Mouse (Mus musculus): ENCODE measurements around the gene Plcb1.
A peak's percentile ranks its signal among the peaks of the same experiment; 100 is the strongest.
"Not testable (repeated sequence)": the region's sequence is repeated elsewhere in the genome, so short reads cannot be mapped to it uniquely, and the experiment has no call there.

The Plcb1 gene

DNA sequence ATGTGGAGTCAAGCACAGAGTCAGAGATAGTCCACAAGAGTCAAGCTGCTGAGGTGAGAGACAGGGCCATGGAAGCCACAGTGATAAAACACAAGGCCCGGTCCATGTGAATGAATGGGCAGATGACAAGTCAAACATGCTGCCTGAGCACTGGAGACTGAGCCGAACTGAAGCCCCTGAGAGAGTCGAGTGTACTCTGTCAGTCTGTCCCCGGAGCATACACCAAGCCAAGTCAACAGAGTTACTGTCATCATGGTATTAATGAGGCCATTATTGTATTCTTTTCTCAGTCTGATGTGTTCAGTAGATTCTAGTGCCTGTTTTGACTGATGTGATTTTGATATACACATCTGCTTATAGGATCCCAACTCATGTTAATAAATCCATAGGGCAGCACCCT is 521.9 kb downstream of the Plcb1 start:
- DNase-seq (ENCODE audit: low spot score) = no peak

DNA sequence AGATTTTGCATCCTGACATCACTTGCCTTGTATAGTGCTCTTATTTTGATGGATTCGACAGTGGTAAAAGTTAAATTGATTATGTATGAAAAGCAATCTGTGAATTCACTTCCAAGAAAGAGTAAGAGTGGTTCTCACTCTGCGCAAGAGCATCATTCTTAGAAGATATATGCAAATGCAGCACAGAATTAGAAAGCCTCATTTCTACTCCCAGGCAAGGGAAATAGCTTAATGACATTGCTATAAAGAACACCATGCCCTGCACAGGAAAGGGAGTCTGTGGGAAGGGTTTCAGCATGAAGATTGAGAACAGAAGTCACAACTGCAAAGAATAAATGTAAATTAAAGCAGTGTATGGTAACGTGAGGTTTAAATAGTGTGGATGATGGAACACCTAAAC is 530.1 kb downstream of the Plcb1 start:
- DNase-seq (ENCODE audit: low spot score) = no peak

DNA sequence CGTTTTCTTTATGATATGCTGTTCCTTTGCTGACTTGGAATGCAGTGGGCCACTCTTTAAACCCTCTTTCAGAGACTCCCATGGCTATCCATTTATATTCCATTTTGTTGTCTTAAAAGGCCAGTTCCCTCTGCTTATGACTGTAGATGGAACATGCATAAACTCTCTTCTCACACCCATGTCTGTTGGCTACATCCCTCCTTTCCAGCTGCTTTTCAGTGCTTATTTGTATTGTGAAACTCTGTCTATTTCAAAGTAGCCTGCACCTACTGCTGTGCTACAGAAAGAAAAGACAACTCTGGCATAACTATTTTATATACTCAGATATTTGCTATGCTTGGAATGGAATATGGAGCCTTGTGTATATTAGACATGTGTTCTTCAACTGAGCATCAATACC is 532.3 kb downstream of the Plcb1 start:
- no peak for DNase-seq (ENCODE audit: low spot score)

DNA sequence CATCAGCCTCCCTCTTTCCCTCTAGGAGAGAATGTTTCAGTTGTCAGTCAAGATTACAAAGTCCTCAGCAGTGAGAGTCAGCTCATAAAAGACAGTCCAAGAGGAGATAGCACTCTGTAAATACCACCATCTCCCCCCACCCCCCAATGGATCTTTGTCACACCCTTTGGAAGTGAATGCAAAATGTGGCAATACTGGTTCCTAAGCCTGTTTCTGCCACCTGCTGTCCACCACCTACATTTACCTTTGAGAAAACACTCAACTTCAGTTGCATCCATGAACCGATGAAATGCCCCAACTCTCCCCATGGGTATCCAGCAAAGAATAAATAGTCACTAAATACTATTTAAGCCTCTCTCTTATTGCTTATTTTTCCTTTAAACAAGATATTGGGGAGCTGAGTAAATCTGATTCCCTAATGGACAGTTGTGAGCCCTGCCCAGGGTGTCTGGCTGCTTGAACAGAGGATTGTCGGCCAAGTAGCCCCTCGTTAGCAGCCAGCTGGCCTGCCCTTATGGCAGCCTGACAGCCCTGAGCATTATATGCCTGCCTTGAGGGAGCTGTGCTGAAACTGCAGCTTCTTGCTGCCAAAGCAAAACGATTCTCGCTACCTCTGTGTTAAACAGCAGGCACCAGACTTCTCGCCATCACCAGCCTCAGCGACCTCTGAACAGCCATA is 537.5 kb downstream of the Plcb1 start:
- DNase-seq (ENCODE audit: low spot score) = peak; percentile 3

DNA sequence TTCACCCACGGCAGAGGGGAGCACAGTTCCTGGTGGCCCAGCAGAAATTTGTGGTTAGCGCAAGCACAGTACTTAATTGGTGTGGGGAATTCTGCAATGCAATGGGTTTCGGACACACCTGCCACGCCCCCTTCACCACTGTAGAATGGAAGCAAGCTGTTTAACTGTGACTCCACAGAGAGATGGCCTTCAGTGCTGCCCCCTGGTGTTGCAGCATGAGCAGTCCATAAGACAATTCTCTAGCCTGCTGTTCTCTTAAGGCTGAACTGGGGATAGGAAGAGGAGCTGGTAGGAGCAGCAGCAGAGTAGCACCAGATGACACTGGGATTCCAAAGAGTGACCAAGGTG is 538.1 kb downstream of the Plcb1 start:
- DNase-seq (ENCODE audit: low spot score) = peak; percentile 73

DNA sequence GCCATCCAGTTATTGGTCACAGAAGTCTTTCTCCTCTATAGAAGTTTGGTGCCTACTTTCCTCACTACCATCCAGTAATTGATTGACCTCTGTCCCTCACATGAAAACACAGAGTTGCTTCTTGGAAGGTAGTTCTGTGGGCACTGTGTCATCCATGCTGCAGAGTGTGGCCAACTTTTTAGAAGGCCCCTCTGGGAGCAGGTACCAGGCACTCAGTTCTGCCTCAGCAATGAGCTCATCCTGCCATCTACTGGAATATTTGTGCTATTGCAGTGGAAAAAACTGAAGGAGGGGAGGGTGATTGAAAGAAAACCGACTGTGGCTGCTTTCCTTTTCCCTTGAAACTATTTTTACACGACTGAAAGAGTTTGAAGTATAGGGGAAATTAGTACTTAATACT is 542.9 kb downstream of the Plcb1 start:
- DNase-seq (ENCODE audit: low spot score) = no peak

DNA sequence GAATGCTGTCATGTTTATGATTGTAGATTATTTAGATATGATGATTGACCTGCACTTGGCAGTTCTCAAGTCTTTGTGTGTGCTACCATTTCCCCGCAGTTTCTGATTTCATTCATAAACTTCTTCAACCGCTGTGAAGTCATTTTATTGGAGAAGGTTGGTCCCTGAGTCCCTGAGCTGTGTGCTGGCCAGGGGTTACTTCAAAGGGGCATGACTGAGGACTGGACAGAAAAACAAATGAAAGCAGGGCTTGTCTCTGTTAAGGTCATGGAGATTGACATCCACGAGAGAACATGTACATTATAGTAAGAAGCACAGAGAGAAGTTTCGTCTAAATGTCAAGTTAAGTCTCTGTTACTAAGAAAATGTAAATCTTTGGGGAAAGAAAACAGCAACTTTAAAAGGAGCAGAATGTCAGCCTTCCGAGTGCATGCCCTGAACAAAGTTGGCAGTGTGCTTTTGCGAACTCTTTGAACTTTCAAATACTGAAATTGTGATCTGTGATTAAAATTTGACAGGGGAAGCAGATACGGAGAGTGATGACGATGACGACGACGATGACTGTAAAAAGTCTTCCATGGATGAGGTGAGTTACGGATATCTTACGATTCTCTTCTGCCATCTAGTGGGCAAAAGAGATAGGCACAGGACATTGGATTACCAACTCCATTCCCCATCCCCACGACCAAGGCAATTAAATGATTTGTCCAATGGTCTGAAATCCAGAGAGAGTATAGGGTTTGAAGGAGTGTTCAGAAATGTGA is 544.1 kb downstream of the Plcb1 start:
- peak; percentile 11 for DNase-seq (ENCODE audit: low spot score)

DNA sequence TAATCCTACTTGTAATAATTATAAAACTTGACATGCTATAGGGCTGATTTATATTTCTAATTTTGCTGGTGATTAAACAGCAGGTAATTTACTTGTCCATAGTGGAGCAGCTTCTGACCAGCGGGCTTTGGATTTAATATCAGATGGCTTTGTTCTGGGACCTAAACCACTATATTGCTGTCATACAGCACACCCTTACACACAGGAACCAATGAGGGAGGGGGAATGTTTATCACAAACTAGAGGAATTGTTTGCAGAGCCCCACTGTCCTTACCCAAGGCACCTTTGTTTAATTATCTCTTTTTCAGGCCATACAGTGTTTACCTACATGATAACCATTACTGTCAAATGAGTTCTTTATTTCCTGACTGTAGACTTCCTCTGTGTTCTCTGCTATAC is 546.0 kb downstream of the Plcb1 start:
- DNase-seq (ENCODE audit: low spot score) = no peak

DNA sequence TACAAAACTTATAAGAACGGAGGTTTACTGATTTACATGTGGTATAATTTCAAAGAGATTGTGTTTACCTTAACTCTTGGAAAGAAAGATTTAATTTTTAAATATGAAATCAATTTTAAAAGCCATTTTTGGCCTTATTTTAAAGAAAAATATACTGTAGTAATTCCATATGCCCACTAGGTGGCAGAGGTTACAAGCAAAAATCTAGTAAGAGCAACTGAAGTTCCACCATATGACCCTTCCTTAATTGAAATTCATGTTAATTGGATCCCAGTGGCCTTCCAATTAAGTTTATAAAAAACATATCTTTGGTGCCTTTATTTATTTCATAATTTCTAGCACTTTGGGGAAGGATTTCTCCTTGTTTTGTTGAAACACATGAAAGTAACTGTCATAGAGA is 570.4 kb downstream of the Plcb1 start:
- no peak for DNase-seq (ENCODE audit: low spot score)

DNA sequence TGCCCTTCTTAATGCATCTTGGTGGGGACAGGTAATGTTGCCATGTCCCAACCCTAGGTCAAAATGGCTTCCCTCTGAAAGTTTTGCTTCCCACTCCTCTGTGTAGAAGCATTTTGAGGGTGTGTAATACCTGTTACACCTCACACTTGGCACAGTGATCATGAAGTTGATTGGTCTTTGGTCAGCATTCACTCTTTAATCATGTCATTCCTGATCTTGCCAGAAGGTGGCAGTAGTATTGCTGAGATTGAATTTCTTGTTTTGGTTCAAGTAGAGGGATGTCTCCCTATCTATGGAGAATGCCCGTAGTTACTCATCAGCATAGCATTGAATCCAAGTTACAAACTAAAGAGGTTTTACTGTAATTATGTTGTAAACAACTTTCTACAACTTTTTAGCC is 575.9 kb downstream of the Plcb1 start:
- DNase-seq (ENCODE audit: low spot score) = peak; percentile 25

DNA sequence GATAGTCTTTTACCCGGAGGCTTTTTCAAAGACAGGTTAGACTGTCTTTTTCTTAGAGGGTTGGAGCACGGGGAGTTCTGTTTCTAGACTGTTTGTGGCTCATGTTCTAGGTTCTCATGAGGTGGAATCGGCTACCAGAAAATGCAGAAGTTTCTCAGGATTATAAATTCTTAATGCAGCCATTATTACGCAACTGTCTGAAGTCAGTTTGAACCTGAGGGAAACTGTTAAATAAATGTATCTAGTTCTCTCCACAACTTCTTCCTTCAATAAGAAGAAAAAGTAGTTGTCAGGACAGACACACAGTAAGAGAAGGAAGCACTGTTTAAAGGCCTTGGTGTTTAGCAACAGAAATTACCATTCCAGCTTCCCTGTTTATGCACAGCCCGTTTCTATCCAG is 577.1 kb downstream of the Plcb1 start:
- no peak for DNase-seq (ENCODE audit: low spot score)

DNA sequence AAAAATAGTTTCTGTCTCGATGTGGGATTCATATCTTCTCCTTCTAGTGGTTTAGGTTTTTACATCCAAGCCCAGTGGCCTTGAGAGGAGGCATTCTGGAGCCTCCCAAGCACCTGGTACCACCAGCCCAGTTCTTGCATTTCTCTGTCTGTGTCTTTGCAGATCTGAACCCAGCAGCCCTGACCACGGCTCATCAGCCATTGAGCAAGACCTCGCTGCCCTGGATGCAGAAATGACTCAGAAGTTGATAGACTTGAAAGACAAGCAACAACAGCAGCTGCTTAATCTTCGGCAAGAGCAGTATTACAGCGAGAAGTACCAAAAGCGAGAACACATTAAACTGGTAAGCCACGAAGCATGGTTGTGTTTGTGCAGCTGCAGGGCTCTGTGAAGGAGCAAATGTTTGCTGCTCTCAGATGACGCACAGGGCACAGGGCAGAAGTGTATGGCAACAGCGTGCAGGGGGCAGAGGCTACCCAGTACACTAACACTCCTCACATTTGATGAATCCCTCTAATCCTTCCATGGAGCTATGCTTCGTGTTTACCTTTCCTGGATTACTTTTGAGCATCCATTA is 584.5 kb downstream of the Plcb1 start:
- peak; percentile 3 for DNase-seq (ENCODE audit: low spot score)

DNA sequence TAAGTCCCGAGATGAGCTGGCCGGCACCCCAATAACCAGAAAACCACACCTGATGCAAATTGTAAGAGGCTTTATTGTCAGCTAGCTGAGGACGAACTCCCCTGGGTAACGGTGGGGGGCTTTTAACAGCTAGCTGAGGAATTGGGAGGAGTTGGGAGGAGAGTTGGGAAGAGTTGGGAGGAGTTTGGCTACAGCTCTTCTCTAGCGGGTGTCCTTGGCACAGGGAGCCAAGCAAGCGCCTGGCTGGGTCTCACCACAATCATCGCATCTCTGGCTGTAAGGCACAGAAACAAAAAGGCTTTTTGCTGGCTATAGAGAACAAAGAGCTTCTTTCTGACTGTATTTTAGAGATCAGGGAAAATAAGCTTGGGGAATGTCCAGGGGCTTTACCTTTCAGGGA is 594.9 kb downstream of the Plcb1 start:
- DNase-seq (ENCODE audit: low spot score) = not testable (repeated sequence)

DNA sequence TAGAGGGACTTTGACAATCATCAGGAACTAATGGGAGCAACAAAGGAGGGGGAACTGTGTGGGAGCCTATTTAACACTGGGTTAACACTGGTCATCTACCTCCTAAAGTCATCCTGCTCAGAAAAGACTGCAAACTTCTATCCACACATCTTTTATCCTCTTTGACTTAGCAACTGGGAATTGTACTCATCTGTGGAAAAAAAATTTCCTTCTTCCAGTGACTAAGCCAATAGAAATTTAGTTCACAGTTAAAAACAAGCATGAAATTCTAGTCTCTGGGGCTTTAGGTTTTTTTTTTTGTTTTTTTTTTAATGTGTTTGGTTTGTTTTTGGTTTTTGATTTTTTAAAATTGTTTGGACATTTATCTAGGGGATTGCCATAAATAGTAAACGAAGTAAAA is 595.5 kb downstream of the Plcb1 start:
- no peak for DNase-seq (ENCODE audit: low spot score)

DNA sequence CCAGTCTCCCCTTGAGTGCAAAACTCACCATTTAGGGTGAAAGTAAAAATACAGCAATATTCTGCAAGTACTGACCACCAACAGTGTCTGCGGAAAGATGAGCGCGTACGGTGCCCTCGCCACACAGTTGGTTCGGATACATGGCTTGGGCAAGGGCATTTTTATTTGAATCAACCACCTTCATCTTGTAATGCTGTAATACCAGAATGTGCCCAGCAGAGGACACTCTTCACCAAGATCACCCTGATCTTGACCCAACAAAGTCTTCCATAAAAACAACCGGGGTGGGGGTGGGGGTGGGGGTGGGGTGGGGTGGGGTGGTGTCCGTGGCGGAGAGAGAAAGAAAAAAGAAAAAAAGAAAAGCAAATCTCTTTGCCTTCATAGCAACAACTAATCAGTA is 602.1 kb downstream of the Plcb1 start:
- peak; percentile 35 for DNase-seq (ENCODE audit: low spot score)

DNA sequence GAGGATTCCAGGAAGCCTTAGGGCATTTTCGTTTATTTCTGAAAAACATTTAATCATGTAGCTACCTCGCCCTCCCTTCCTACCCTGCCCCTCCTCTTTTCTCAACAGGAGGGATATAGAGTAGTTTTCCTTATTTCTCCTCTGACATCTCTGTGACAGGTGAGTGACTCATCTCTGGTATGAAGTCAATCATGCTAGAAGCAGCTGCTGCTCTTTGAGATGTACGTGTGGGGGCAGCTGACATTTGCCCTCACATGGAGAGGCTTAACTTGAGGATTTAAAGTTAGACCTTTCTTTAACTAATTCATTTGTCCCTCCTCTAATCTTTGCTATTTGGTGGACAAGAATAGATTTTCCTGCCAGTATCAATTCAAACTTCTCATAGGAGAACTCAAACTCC is 608.8 kb downstream of the Plcb1 start:
- DNase-seq (ENCODE audit: low spot score) = no peak

DNA sequence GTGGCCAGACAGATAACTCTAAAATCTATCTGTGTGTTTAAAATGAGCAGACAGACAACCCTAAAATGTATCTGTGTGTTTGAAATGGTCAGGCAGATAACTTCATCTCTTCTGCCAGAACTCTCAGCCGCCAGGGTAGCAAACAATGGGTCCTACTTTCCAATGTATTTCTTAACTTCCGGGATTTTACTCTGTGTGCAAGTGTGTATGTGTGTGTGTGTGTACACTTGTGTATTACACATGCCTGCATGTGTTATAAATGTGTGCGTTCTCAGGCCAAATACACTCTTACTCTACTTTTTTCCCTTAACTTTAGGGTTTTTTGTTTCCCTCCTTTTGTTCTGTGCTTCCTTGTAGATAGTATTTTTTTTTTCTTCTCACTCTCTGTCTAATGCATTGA is 610.5 kb downstream of the Plcb1 start:
- no peak for DNase-seq (ENCODE audit: low spot score)

DNA sequence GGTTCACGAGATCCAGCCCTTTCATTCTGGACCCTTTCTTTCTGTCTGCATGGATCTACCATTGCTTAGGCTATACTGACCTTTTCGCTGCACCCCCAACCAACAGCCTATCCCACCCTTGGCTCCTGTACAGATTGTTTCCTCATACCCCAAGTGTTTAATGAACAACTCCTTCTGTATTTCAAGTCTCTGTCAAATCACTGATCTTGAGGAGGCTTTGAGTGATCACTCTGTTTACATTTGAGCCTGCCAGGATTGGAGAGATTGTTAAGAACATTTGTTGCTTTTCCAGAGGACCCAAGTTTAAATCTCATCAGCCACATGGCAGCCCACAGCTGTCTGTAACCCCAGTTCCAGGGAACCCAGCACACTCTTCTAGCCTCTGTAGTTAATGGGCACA is 612.1 kb downstream of the Plcb1 start:
- no peak for DNase-seq (ENCODE audit: low spot score)

DNA sequence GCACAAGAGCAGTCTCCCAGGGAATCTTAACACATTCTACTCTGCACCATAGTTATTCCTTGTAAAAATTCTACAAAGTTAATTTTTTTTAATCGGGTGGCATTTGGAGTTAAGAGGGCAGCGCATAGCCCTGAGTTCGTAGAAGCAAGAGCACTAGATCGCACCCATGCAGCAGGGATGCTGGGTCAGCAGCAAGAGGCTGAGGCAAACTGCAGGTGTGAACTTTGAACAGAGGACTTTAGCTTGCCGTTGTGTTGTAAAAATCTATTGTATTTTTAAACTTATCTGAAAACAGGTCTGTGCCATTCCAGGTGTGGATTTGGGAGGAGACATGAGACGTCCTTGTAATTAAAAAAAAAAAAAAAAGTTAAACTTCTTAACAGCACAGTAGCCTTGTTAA is 613.9 kb downstream of the Plcb1 start:
- DNase-seq (ENCODE audit: low spot score) = no peak

DNA sequence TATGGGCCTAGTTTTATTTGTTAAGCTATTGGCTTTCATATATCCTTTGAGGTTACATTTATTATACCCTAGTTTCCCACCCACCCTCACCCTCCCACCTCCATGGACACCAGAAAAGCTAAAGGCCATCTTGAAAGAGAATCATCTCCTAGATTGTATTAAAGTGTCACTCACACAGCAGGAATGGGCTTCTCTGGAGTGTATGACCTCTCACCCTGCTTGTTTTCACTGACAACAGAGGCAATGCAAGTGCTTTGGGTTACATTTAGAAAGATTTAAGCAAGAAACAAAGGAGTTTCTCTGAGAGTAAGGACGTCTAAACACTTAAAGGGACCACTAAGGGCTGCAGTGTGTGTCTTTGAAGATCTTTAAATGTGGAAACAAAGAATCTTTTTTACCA is 617.0 kb downstream of the Plcb1 start:
- DNase-seq (ENCODE audit: low spot score) = no peak

DNA sequence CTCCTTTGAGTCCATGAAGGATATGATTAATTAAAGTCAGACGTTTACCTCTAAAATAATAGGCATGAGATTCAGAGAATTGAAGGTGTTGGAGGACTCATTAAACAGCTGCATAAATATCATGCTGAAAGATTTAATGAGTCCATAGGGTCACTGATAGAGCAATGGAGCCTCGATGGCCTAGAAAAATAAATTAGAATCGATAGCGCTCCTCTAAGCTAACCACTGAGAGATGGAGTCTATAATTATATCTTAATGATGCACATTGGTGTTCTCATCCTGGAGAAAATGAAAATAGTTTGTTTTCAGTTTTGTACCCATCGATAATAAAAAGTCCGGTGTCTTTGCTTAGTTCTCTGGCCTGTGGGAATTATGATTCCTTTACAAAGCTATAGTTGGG is 617.5 kb downstream of the Plcb1 start:
- no peak for DNase-seq (ENCODE audit: low spot score)

DNA sequence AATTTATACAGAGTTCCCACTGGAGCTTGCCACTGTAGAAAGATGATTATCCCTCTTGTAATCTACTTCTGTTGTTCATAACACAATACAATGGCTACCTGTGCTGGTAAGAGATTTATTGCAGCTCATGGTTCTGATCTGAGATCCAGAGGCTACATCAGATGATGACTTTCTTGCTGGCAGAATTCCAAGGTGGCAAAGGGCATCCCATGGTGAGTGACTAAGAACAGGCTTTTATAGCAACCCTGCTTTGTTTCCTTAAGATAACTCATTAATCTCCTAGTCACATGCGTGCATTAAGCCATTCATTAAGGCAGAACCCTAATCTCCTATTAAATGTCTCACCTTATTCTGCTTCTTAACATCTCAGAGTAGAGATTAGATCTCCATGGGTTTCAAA is 618.2 kb downstream of the Plcb1 start:
- no peak for DNase-seq (ENCODE audit: low spot score)

DNA sequence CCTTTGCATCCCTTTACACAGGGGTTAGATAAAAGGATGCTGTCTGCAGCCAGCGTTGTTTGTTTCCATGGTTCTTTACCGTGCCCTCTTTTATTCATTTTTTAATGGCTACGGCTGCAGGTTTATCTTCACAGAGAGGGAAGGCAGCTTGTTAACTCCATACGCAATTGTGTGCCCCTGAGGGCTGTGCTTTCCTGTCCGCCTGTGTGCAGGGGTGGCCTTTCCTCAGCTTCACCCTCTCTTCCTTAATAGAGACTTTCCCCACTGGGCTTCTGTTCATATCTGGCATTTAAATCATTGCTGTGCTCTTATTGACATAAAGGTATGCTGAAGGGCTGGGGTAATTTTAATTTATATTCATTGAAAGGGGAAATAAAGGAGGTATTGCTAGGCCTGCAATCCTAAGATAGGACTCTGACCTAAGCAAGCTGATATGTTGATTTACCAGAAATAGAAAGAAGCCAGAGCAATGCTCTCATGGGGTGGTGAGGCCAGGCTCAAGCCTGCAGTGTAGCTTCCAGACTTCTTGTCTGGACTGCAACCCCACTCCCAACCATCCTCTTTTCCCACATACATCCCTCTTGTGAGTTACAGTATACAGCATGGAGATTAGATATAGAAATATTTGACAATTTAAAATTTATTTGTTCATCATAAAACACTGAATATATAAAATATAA is 623.7 kb downstream of the Plcb1 start:
- DNase-seq (ENCODE audit: low spot score) = no peak
